Mouse (Mus musculus) myocyte (in vitro differentiated cells): ENCODE measurements around the gene Smagp. TPM values are rescaled to one million over a fixed set of nuclear protein-coding genes. Genes with fewer than 3 reads are reported as not detected.

ENCODE experiments used
- H3K27me3 ChIP-seq: one replicate; pipeline ENCODE4 v1.6.1; 2011; ENCODE audit not compliant: control insufficient read depth, insufficient read depth, insufficient read length
- H3K36me3 ChIP-seq: one replicate; pipeline ENCODE4 v1.6.1; 2011; ENCODE audit not compliant: control insufficient read depth, insufficient read depth
- H3K4me2 ChIP-seq: one replicate; pipeline ENCODE4 v1.6.1; 2011; ENCODE audit warnings: low read depth, control low read depth
- H3K4me3 ChIP-seq: one replicate; pipeline ENCODE4 v1.5.1; 2011; ENCODE audit warnings: mild to moderate bottlenecking, control low read depth, moderate library complexity
- H3K79me2 ChIP-seq: one replicate; pipeline ENCODE4 v1.6.1; 2011; ENCODE audit not compliant: control insufficient read depth, insufficient read depth
- H3ac ChIP-seq: one replicate; pipeline ENCODE4 v1.6.1; 2011; ENCODE audit not compliant: control insufficient read depth, insufficient read length
- CEBPB ChIP-seq: IDR thresholded peaks from 2 replicates; pipeline ENCODE4 v1.6.1; 2011; ENCODE audit warnings: mild to moderate bottlenecking, moderate library complexity; ENCODE audit not compliant: poor library complexity, insufficient read depth, severe bottlenecking
- E2F4 ChIP-seq: IDR thresholded peaks from one replicate; pipeline ENCODE4 v1.6.1; 2011; ENCODE audit warnings: mild to moderate bottlenecking, control low read depth, moderate library complexity; ENCODE audit not compliant: insufficient read depth
- MAX ChIP-seq: IDR thresholded peaks from one replicate; pipeline ENCODE4 v1.6.1; 2011; ENCODE audit warnings: low read depth, mild to moderate bottlenecking, control low read depth
- MYOD1 ChIP-seq, 3 experiments: IDR thresholded peaks; one replicate each; pipeline ENCODE4 v1.6.1; 2011; ENCODE audit warnings: control low read depth in 2 of 3, low read depth in 2 of 3, mild to moderate bottlenecking in 2 of 3, moderate library complexity in 1 of 3; ENCODE audit not compliant: insufficient read length in 2 of 3, control insufficient read depth in 1 of 3
- MYOG ChIP-seq, 3 experiments: IDR thresholded peaks; one replicate each; pipeline ENCODE4 v1.6.1; 2011; ENCODE audit warnings: control low read depth in 2 of 3, low read depth in 2 of 3, mild to moderate bottlenecking in 2 of 3; ENCODE audit not compliant: insufficient read length in 2 of 3, control insufficient read depth in 1 of 3, insufficient read depth in 1 of 3
- POLR2A ChIP-seq: IDR thresholded peaks from one replicate; pipeline ENCODE4 v1.6.1; 2011; ENCODE audit warnings: low read depth, mild to moderate bottlenecking, control low read depth, moderate library complexity; ENCODE audit not compliant: insufficient read length
- POLR2AphosphoS2 ChIP-seq: IDR thresholded peaks from one replicate; pipeline ENCODE4 v1.6.1; 2011; ENCODE audit warnings: low read depth, control low read depth; ENCODE audit not compliant: insufficient read length
- REST ChIP-seq: IDR thresholded peaks from one replicate; pipeline ENCODE4 v1.6.1; 2011; ENCODE audit warnings: mild to moderate bottlenecking, control low read depth, moderate library complexity; ENCODE audit not compliant: insufficient read depth, insufficient read length
- SRF ChIP-seq: IDR thresholded peaks from one replicate; pipeline ENCODE4 v1.6.1; 2011; ENCODE audit warnings: low read depth; ENCODE audit not compliant: control insufficient read depth, insufficient read length
- TCF12 ChIP-seq: IDR thresholded peaks from one replicate; pipeline ENCODE4 v1.6.1; 2011; ENCODE audit warnings: mild to moderate bottlenecking, control low read depth; ENCODE audit not compliant: poor library complexity, insufficient read depth, severe bottlenecking
- TCF3 ChIP-seq: IDR thresholded peaks from one replicate; pipeline ENCODE4 v1.6.1; 2011; ENCODE audit warnings: low read depth, control low read depth; ENCODE audit not compliant: insufficient read length
- USF1 ChIP-seq: IDR thresholded peaks from one replicate; pipeline ENCODE4 v1.6.1; 2011; ENCODE audit warnings: low read depth, mild to moderate bottlenecking, control low read depth, moderate library complexity
- polyA plus RNA-seq: library from polyadenylated mRNA; unstranded; fragments of >200 nt; fragmentation: generic; extraction: Trizol; gene quantifications from one replicate; pipeline ENCODE4 v1.2.1, GENCODE M21; 2012; ENCODE audit warnings: missing spikeins

Gene Smagp
- polyA plus RNA-seq, 1 experiment = 2.0 TPM

GRCm38 (mm10) chr15:100576392-100576791 is 60.3 kb downstream of the Smagp start:
- Histone ChIP-seq H3ac (no peak overlapping the region), H3K4me2 (no peak overlapping the region), H3K4me3 (no peak overlapping the region), H3K79me2 (no peaks in the 10 kb centered on the region), H3K36me3 (no peaks in the 10 kb centered on the region), H3K27me3 (no peaks in the 10 kb centered on the region)
- TF ChIP-seq USF1 = peak; percentile 66
- TF ChIP-seq TCF3 = no peak

GRCm38 (mm10) chr15:100575366-100575765 is 61.4 kb downstream of the Smagp start:
- Histone ChIP-seq H3K4me2 (no peak overlapping the region), H3K27me3 (no peaks in the 10 kb centered on the region), H3K79me2 (no peaks in the 10 kb centered on the region), H3K4me3 (no peak overlapping the region), H3K36me3 (no peaks in the 10 kb centered on the region), H3ac (no peak overlapping the region)
- no peak for TF ChIP-seq SRF
- TF ChIP-seq MYOG (IDR thresholded peaks at IDR 0.05; ENCODE audit: control insufficient read depth in 1 of 3, insufficient read depth in 1 of 3, insufficient read length in 2 of 3, low read depth in 2 of 3) = no peak
- TF ChIP-seq USF1 = no peak
- no peak for TF ChIP-seq POLR2AphosphoS2

GRCm38 (mm10) chr15:100574378-100574777 is 62.4 kb downstream of the Smagp start:
- Histone ChIP-seq H3ac (no peak overlapping the region), H3K27me3 (no peaks in the 10 kb centered on the region), H3K4me2 (no peak overlapping the region)

GRCm38 (mm10) chr15:100573946-100574345 is 62.8 kb downstream of the Smagp start:
- no peaks in the 10 kb centered on the region for H3K27me3 ChIP-seq
- TF ChIP-seq E2F4 (no peak), USF1 (no peak), POLR2A (no peak), MYOD1 (IDR thresholded peaks at IDR 0.05; ENCODE audit: control insufficient read depth in 1 of 3, insufficient read length in 2 of 3, low read depth in 2 of 3) (no peak), SRF (no peak)
- no peak overlapping the region for H3K4me2 ChIP-seq
- H3K79me2 ChIP-seq = no peaks in the 10 kb centered on the region
- no peaks in the 10 kb centered on the region for H3K36me3 ChIP-seq
- H3K4me3 ChIP-seq = no peak overlapping the region
- no peak overlapping the region for H3ac ChIP-seq

More at GRCm38 (mm10) chr15:100574378-100574777, 62.4 kb downstream of the Smagp start:
- H3K4me3 ChIP-seq = no peak overlapping the region
- TF ChIP-seq CEBPB (no peak), TCF3 (no peak), MYOD1 (IDR thresholded peaks at IDR 0.05; ENCODE audit: control insufficient read depth in 1 of 3, insufficient read length in 2 of 3, low read depth in 2 of 3) (no peak), E2F4 (no peak), MAX (no peak), USF1 (no peak), POLR2AphosphoS2 (no peak), REST (no peak), MYOG (IDR thresholded peaks at IDR 0.05; ENCODE audit: control insufficient read depth in 1 of 3, insufficient read depth in 1 of 3, insufficient read length in 2 of 3, low read depth in 2 of 3) (no peak), TCF12 (no peak), SRF (no peak), POLR2A (no peak)
- no peaks in the 10 kb centered on the region for H3K36me3 ChIP-seq
- no peaks in the 10 kb centered on the region for H3K79me2 ChIP-seq

Other genes with a start within 250 kb of the Smagp start
- 0.05 TPM for gene Gm5475, start 214.8 kb downstream of the Smagp start, polyA plus RNA-seq
- 48.2 TPM for gene Slc11a2, start 211.9 kb downstream of the Smagp start, polyA plus RNA-seq
- 24.8 TPM for gene Letmd1, start 167.9 kb downstream of the Smagp start, polyA plus RNA-seq
- gene Csrnp2, start 141.5 kb downstream of the Smagp start, polyA plus RNA-seq = 9.2 TPM
- 15.0 TPM for gene Tfcp2, start 84.9 kb downstream of the Smagp start, polyA plus RNA-seq
- 7.7 TPM for gene Pou6f1, start 37.0 kb downstream of the Smagp start, polyA plus RNA-seq
- 154 TPM for gene Dazap2, start 21.6 kb downstream of the Smagp start, polyA plus RNA-seq
- gene Bin2, start 32.6 kb upstream of the Smagp start, polyA plus RNA-seq = not detected
- gene Cela1, start 51.0 kb upstream of the Smagp start, polyA plus RNA-seq = 23.5 TPM
- 26.0 TPM for gene Galnt6, start 92.4 kb upstream of the Smagp start, polyA plus RNA-seq
- 13.3 TPM for gene Slc4a8, start 124.8 kb upstream of the Smagp start, polyA plus RNA-seq
- gene Scn8a, start 232.9 kb upstream of the Smagp start, polyA plus RNA-seq = not detected